Mouse (Mus musculus): Measurements from ENCODE around the gene Prss44.
"Not testable (repeated sequence)": the region's sequence is repeated elsewhere in the genome, so short reads cannot be mapped to it uniquely, and the experiment has no call there.

Prss44 gene

GRCm38 (mm10) chr9:110813789-110814188 lies at the start of gene Prss44:
Gene Prss44, plus strand, starts transcription at chr9:110813994.
- DNase-seq (ENCODE audit: low read depth, low spot score) = no peak

- DNase-seq (ENCODE audit: low read depth, low spot score) = no peak
Observed at GRCm38 (mm10) chr9:110772336-110772735, 41.5 kb upstream of the Prss44 start.

DNA sequence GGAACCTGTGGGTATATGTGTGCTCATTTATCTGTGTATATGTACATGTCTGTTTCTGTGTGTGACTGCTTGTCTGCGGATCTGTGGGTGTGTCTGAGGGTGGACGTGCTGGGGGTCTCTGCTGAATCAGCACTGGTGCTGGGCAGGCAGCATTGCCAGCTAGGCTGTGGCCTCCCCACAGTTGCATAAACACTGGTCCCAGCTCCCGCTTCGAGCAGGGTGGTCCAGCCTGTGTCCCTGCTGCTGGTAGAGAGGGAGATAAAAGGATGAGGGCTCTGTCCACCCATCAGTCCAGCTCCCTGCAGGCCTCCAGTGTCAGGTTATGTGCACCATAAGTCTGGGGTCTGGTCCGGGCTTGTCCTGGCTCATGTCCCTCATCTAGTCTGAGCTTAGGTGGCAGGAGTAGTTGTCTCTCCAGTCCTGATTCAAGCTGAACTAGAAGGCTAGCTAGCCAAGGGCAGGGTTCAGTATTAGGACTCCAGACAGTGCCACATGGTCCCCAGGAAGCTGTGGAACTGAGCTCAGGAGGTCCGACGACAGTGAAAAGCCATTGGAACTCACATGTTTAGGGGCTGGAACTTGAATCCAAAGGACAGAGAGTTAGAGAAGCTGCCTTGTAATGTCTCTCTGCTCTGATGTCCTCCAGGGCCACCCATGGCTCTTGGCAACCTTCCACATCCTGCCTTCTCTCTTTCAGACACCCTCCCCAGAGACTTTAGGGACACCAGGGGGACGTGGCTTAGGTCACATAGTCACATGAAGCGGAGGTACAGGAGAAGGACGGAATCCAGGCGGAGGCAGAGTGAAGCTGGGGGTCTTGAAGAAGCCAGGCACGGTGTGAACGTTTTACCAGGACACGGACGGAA lies 39.2 kb upstream of the Prss44 start:
- no peak for DNase-seq (ENCODE audit: low read depth, low spot score)

DNA sequence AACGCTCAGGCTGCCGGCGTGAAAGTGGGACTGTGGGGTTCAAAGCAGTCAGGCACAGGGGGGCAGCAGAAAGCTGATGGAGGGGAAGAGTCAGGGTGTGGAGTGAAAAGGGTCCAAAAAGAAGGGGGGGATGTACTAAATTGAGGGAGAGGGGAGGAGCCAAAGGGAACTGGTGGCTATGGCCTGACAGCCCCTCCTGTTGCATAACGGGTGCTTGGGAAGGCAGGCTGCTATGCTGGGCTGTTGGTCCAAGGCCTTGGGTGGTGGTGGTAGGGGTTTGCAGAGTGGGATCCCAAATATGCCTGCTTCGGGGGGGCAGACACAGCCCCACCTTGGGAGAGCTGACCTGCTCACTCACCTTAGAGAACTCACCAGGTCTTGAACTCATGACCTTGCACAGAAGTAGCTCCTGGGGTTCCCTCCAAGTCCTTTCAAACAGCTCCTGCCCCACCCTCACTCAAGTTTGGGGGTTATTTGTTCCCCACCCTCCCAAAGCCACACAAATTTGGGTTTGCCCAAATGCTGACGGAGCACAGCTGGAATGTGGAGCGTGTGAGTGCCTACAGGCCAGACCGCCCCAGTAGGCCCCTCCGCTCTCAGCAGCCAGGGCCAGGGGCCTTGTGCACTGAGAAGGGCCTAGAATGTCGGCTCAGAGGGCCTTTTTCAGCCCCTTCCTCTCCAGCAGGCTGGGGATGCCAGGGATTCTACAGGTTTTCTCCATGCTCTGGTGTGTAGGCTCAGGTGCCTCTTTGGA lies 38.3 kb upstream of the Prss44 start:
- no peak for DNase-seq (ENCODE audit: low read depth, low spot score)

DNA sequence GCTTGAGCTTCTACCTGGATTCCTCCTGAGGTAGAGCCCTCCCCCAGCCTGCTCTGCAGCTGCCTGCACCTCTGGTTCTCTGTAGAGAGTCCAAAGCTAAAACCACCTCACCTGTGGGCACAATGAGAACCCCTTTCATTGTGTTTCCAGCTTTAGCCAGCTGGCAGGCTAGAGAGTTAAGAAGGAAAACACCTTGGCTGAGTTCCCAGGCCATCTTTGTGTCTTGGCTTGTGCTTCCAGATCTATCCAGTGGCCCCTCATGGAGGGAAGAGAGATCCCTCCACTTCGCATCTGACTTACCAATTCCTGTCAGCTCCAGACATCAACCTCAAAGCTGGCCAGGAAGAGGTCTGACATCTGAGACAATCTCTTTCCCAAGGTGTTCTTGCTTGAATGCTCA lies 35.7 kb upstream of the Prss44 start:
- no peak for DNase-seq (ENCODE audit: low read depth, low spot score)

DNA sequence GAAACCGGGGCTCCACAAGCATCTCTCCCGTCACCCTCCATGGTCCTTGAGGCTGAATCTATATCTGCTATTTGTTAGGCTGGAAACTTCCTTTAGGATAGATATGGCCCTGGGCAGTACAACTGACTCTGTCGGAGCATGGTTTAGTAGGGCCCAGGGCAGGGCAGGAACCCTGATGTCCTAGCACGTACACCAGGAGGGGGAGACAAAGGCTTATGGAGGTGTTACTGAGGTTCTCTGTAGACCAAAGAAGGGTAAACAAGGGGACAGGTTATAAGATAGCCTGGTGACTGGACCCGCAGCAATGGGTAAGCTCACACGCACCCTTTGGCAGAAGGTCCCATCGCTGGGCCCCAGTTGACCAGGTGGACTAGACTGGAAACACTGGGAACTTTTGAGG lies 35.2 kb upstream of the Prss44 start:
- no peak for DNase-seq (ENCODE audit: low read depth, low spot score)

DNA sequence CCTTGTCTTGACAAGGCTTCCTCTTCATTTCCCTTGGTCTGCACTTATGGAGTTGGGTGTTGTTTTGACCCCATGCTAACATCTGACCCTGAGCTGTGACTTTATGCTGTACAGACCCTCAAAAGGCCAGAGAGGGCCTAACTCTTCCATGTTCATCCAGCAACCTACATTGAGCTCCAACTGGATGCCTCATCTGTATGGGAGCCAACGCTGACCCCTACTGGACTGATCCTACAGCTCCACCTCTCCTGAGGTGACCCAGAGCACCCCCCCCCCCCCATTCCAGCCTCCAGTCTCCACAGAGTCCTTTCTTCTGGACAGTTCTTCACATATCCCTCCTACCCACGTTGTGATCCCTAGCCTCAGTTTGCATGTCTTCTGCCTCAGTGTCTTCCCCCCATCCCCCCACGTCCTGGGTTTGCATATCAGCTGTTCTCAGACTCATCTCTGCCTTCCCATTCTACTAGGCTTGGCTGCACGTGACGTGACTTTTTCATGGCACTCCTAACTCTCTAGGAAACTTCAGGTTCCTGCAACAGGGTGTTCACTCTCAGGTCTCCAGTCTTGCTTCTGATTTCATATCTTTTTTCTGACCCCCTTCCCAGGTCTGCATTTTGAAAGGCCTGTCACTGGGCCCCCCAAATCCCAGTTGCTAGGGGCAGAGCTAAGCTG lies 34.4 kb upstream of the Prss44 start:
- no peak for DNase-seq (ENCODE audit: low read depth, low spot score)

GRCm38 (mm10) chr9:110781256-110781721 lies 32.5 kb upstream of the Prss44 start:
- DNase-seq (ENCODE audit: low read depth, low spot score) = peak; percentile 74

GRCm38 (mm10) chr9:110781731-110782130 lies 32.1 kb upstream of the Prss44 start:
- DNase-seq (ENCODE audit: low read depth, low spot score) = peak; percentile 34

DNA sequence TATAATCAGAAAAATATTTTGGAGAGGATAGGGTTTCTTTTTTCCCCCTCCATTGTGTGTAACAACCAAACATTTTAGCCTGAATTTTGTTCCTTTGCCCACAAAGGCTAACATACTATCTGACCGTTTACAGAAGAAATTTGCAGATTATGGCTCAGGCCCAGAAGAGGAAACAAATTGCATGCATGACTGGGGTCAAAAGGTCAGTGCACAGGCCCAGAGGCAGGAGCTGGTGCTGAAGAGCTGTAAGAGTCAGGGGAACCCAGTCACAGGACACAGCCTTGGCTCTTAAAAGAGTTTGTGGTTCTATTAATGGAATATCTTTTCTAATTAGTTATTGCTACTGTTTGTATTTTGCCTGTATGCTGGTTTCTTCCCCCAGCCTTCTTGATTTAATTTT lies 30.2 kb upstream of the Prss44 start:
- no peak for DNase-seq (ENCODE audit: low read depth, low spot score)

DNA sequence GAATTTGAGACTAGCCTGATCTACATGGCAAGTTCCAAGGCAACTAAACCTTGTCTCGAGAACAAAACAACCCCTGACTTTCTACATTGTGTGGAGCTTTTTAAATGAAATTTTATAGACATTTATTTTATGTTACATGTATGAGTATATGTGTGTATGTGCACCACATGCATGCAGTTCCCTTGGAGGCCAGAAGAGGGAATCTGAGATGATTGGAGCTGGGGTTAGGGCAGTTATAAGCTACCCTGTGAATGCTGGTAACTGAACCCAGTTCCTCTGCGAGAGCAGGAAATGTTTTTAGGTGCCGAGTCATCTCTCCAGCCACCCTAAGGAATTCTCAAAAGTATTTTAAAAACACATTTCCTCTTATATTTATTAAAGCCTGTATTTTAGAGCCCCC lies 25.6 kb upstream of the Prss44 start:
- DNase-seq (ENCODE audit: low read depth, low spot score) = no peak

- DNase-seq (ENCODE audit: low read depth, low spot score) = no peak
Observed at GRCm38 (mm10) chr9:110790462-110790861, 23.3 kb upstream of the Prss44 start.

- no peak for DNase-seq (ENCODE audit: low read depth, low spot score)
Observed at GRCm38 (mm10) chr9:110797013-110797412, 16.8 kb upstream of the Prss44 start.

DNA sequence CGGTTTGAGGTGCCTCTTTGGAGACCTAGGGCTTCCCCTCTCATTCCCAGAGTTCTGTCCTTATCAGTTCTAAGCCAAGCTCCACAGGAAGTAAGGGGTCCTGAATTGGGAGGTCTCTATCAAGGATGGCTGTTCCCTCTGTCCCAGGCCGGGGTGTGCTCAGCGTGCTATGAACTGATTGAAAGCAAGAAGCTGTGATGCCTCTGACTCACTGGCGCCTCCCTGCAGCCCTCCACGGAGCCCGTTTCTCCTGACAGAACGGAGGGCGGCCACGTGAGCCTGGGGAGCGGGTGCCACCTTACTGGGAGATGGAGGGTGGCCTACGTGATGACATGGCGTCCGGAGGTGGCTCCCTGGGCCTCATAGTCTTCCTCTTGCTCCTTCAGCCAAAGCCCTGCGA lies 15.9 kb upstream of the Prss44 start, which contains the start of gene Prss42:
Prss42 (plus strand) TSS at position 301 of the 400 bp plus-strand sequence.
- DNase-seq (ENCODE audit: low read depth, low spot score) = no peak

- DNase-seq (ENCODE audit: low read depth, low spot score) = no peak
Observed at GRCm38 (mm10) chr9:110800834-110801479, 12.8 kb upstream of the Prss44 start.

DNA sequence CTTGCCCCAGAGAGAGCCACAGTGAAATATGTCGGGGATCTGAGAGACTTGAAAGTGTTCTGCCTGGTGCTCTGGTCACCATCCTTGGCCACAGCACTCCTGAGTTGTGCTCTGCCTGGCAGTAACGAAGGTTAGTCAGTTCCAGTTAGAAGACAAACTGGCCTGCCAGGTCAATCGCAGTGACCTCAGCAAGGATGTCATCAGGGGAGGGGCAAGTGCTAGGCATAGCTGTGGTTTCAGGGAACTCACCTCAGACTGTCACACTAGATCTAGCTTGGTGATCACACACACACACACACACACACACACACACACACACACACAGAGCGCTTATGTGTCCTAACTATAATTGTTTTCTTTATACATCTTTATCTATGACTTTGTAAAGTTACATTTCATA lies 10.5 kb upstream of the Prss44 start:
- DNase-seq (ENCODE audit: low read depth, low spot score) = no peak

DNA sequence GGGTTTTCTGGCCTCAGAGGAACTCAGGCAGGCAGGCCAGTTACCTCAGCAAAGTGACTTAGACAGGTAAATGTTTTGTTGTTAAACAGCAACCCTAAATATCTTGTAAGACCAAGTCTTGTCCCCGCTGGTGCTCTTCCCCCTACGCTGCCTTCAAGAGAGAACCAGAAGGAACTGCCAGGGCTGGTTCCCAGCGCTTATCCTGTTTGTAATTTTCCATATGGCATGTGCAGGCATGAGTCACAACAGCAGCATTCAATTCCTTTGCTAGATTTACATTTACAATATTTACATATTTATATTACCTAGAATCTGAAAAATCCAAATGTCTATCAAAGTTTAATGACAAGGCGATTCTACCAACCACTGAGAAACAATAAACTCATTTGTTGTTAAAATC lies 3.7 kb upstream of the Prss44 start:
- DNase-seq (ENCODE audit: low read depth, low spot score) = no peak

DNA sequence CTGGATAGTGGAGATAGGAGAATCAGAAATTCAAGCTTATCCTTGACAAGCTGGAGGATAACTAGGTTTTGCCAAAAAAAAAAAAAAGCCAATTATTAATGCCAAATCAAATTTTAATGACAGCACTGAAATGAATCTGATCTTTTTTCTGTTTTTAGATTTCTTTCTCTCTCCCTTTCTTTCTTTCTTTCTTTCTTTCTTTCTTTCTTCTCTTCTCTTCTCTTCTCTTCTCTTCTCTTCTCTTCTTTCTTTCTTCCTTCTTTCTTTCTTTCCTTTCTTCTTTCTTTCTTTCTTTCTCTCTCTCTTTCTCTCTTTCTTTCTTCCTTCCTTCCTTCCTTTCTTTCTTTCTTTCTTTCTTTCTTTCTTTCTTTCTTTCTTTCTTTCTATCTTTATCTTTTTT lies 6.8 kb downstream of the Prss44 start:
- DNase-seq (ENCODE audit: low read depth, low spot score) = not testable (repeated sequence)

- DNase-seq (ENCODE audit: low read depth, low spot score) = no peak
Observed at GRCm38 (mm10) chr9:110821436-110821835, 7.6 kb downstream of the Prss44 start.

DNA sequence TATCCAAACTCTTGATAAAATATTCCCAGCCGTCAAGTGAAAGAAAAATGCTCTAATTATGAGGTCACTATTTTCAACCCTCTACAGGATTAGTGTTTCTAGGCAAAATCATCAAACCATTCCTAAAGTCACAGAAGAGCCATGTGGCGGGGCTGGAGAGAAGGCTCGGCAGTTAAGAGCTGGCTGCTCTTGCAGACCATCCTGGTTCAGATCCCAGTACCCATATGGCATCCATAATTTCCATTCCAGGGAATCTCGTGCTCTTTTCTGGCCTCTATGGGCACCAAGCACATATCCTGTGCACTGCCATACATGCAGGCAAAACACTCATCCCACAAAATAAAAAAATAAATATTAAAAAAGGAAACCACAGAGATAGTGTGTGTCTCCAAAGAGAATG lies 11.6 kb downstream of the Prss44 start:
- no peak for DNase-seq (ENCODE audit: low read depth, low spot score)

- no peak for DNase-seq (ENCODE audit: low read depth, low spot score)
Observed at GRCm38 (mm10) chr9:110825832-110826231, 12.0 kb downstream of the Prss44 start.

DNA sequence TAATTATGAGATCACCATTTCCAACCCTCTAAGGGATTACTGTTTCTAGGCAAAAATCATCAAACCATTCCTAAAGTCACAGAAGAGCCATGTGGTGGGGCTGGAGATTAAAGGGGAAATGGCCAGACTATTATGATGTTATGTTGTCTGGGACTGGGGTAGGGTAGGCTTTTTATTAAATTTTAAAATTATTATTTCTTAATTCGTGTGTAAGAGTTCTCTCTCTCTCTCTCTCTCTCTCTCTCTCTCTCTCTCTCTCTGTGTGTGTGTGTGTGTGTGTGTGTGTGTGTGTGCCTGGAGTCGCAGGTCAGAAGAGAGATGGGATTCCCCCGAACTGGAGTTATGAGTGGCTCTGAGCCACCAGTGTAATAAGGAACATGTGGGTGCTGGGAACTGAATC lies 12.6 kb downstream of the Prss44 start, which contains the start of gene Prss43:
Prss43 (plus strand) TSS at position 301 of the 400 bp plus-strand sequence.
- DNase-seq (ENCODE audit: low read depth, low spot score) = no peak
